Mouse (Mus musculus): ENCODE results near the gene Gm28048. TPM values are rescaled to one million over a fixed set of nuclear protein-coding genes. Genes with fewer than 3 reads are reported as not detected.

The Gm28048 gene
- polyA plus RNA-seq, 1 experiment: 0.05 TPM

- H3K27ac ChIP-seq (ENCODE audit: insufficient read depth, low read length): no peak overlapping the region
- H3K4me3 ChIP-seq (ENCODE audit: extremely low read depth, insufficient read depth, insufficient read length): no peak overlapping the region
- DNase-seq (ENCODE audit: low read depth in 1 of 2, low spot score in 2 of 2): no peak
- H3K36me3 ChIP-seq (ENCODE audit: control insufficient read depth, insufficient read depth, low read length): no peaks in the 10 kb centered on the region
- H3K4me1 ChIP-seq (ENCODE audit: control insufficient read depth, insufficient read depth, insufficient read length): no peaks in the 10 kb centered on the region
- TF ChIP-seq CTCF (IDR thresholded peaks at IDR 0.05; ENCODE audit: extremely low read depth, insufficient read depth, insufficient read length, insufficient replicate concordance) (no peak), POLR2A (IDR thresholded peaks at IDR 0.05; ENCODE audit: low read depth, low read length) (no peak)
- H3K27me3 ChIP-seq (ENCODE audit: control insufficient read depth, insufficient read depth, low read length): no peaks in the 10 kb centered on the region
Measured at GRCm38 (mm10) chr11:22906453-22906865, 75.4 kb downstream of the Gm28048 start.

- no peak for TF ChIP-seq CTCF (IDR thresholded peaks at IDR 0.05; ENCODE audit: extremely low read depth, insufficient read depth, insufficient read length, insufficient replicate concordance)
- no peak for TF ChIP-seq POLR2A (IDR thresholded peaks at IDR 0.05; ENCODE audit: low read depth, low read length)
- no peak overlapping the region for H3K27ac ChIP-seq (ENCODE audit: insufficient read depth, low read length)
- DNase-seq (ENCODE audit: low read depth in 1 of 2, low spot score in 2 of 2): no peak
- H3K4me3 ChIP-seq (ENCODE audit: extremely low read depth, insufficient read depth, insufficient read length): no peak overlapping the region
- no peaks in the 10 kb centered on the region for H3K4me1 ChIP-seq (ENCODE audit: control insufficient read depth, insufficient read depth, insufficient read length)
- WGBS: 78% methylated on average over 2 of the region's 2 CpGs
- H3K36me3 ChIP-seq (ENCODE audit: control insufficient read depth, insufficient read depth, low read length): 0 out of 2 replicates have a peak, but pooled peaks cover 2% of the 10 kb centered on the region
- no peaks in the 10 kb centered on the region for H3K27me3 ChIP-seq (ENCODE audit: control insufficient read depth, insufficient read depth, low read length)
Measured at GRCm38 (mm10) chr11:22902923-22903322, 79.0 kb downstream of the Gm28048 start.

GRCm38 (mm10) chr11:22900041-22900440 lies 81.8 kb downstream of the Gm28048 start:
- 76% methylated on average over 3 of the region's 3 CpGs for WGBS
- Histone ChIP-seq H3K4me1 (ENCODE audit: control insufficient read depth, insufficient read depth, insufficient read length) (no peaks in the 10 kb centered on the region), H3K27ac (ENCODE audit: insufficient read depth, low read length) (no peak overlapping the region), H3K36me3 (ENCODE audit: control insufficient read depth, insufficient read depth, low read length) (0 out of 2 replicates have a peak, but pooled peaks cover 2% of the 10 kb centered on the region), H3K27me3 (ENCODE audit: control insufficient read depth, insufficient read depth, low read length) (no peaks in the 10 kb centered on the region), H3K4me3 (ENCODE audit: extremely low read depth, insufficient read depth, insufficient read length) (no peak overlapping the region)
- TF ChIP-seq CTCF (IDR thresholded peaks at IDR 0.05; ENCODE audit: extremely low read depth, insufficient read depth, insufficient read length, insufficient replicate concordance): no peak
- TF ChIP-seq POLR2A (IDR thresholded peaks at IDR 0.05; ENCODE audit: low read depth, low read length): no peak
- DNase-seq (ENCODE audit: low read depth in 1 of 2, low spot score in 2 of 2): no peak

DNA sequence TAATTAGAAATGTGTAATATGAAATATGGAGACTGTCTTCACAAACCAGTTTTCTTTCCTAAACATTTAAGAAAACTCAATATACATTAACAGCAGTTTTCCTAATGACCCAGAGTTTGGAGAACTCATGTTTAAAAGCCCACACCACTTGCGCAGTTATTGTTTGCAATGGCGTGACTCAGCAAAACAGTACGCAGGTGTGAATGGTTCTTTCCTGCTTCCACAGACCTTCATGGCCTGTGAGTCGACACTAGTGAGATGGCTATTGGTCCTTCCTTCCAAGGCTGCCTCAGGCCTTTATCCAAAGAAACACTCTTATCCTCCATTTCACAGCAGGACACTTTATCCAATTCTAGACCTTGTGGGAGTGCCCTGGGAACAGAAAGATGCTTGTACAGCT lies 84.2 kb downstream of the Gm28048 start:
- no peak overlapping the region for H3K27ac ChIP-seq (ENCODE audit: insufficient read depth, low read length)
- 0 out of 2 replicates have a peak, but pooled peaks cover 2% of the 10 kb centered on the region for H3K36me3 ChIP-seq (ENCODE audit: control insufficient read depth, insufficient read depth, low read length)
- H3K4me3 ChIP-seq (ENCODE audit: extremely low read depth, insufficient read depth, insufficient read length): no peak overlapping the region
- no peaks in the 10 kb centered on the region for H3K27me3 ChIP-seq (ENCODE audit: control insufficient read depth, insufficient read depth, low read length)
- TF ChIP-seq POLR2A (IDR thresholded peaks at IDR 0.05; ENCODE audit: low read depth, low read length): no peak
- TF ChIP-seq CTCF (IDR thresholded peaks at IDR 0.05; ENCODE audit: extremely low read depth, insufficient read depth, insufficient read length, insufficient replicate concordance): no peak
- WGBS: 77% methylated on average over 4 of the region's 4 CpGs
- H3K4me1 ChIP-seq (ENCODE audit: control insufficient read depth, insufficient read depth, insufficient read length): no peaks in the 10 kb centered on the region
- DNase-seq (ENCODE audit: low read depth in 1 of 2, low spot score in 2 of 2): no peak

GRCm38 (mm10) chr11:22897127-22897526 lies 84.8 kb downstream of the Gm28048 start:
- no peaks in the 10 kb centered on the region for H3K27me3 ChIP-seq (ENCODE audit: control insufficient read depth, insufficient read depth, low read length)
- H3K4me1 ChIP-seq (ENCODE audit: control insufficient read depth, insufficient read depth, insufficient read length): no peaks in the 10 kb centered on the region
- TF ChIP-seq POLR2A (IDR thresholded peaks at IDR 0.05; ENCODE audit: low read depth, low read length) (no peak), CTCF (IDR thresholded peaks at IDR 0.05; ENCODE audit: extremely low read depth, insufficient read depth, insufficient read length, insufficient replicate concordance) (no peak)
- no peak overlapping the region for H3K4me3 ChIP-seq (ENCODE audit: extremely low read depth, insufficient read depth, insufficient read length)
- 81% methylated on average over 4 of the region's 4 CpGs for WGBS
- DNase-seq (ENCODE audit: low read depth in 1 of 2, low spot score in 2 of 2): no peak
- no peak overlapping the region for H3K27ac ChIP-seq (ENCODE audit: insufficient read depth, low read length)
- H3K36me3 ChIP-seq (ENCODE audit: control insufficient read depth, insufficient read depth, low read length): 0 out of 2 replicates have a peak, but pooled peaks cover 2% of the 10 kb centered on the region

DNA sequence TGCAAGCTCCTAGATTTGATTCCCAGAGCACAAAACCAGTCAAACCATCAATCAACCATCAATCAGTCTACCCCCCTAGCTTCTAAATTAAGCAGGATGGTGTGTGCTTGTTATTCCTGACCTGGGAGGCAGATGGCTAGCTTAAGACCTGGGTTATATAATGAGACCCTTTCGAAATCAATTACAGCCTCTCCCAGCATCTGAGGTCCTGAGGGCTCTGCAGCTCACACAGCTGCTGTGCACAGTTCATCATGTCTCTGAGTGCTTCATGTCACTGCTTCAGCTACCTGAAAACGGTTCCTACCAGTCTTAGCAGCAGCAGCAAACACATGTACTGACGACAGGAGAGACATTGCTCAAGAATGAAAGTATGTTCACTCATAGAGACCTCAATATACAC lies 88.8 kb downstream of the Gm28048 start:
- H3K4me1 ChIP-seq (ENCODE audit: control insufficient read depth, insufficient read depth, insufficient read length): peaks cover 5% of the 10 kb centered on the region; the same call in 1 of the 2 replicates
- 69% methylated on average over 3 of the region's 3 CpGs for WGBS
- H3K27me3 ChIP-seq (ENCODE audit: control insufficient read depth, insufficient read depth, low read length): no peaks in the 10 kb centered on the region
- no peak for DNase-seq (ENCODE audit: low read depth in 1 of 2, low spot score in 2 of 2)
- no peaks in the 10 kb centered on the region for H3K36me3 ChIP-seq (ENCODE audit: control insufficient read depth, insufficient read depth, low read length)
- TF ChIP-seq CTCF (IDR thresholded peaks at IDR 0.05; ENCODE audit: extremely low read depth, insufficient read depth, insufficient read length, insufficient replicate concordance) (no peak), POLR2A (IDR thresholded peaks at IDR 0.05; ENCODE audit: low read depth, low read length) (no peak)
- no peak overlapping the region for H3K27ac ChIP-seq (ENCODE audit: insufficient read depth, low read length)
- no peak overlapping the region for H3K4me3 ChIP-seq (ENCODE audit: extremely low read depth, insufficient read depth, insufficient read length)

GRCm38 (mm10) chr11:22892466-22892865 lies 89.4 kb downstream of the Gm28048 start:
- 58% methylated on average over 6 of the region's 6 CpGs for WGBS
- TF ChIP-seq CTCF (IDR thresholded peaks at IDR 0.05; ENCODE audit: extremely low read depth, insufficient read depth, insufficient read length, insufficient replicate concordance): no peak
- TF ChIP-seq POLR2A (IDR thresholded peaks at IDR 0.05; ENCODE audit: low read depth, low read length): no peak
- DNase-seq (ENCODE audit: low read depth in 1 of 2, low spot score in 2 of 2): no peak
- no peak overlapping the region for H3K4me3 ChIP-seq (ENCODE audit: extremely low read depth, insufficient read depth, insufficient read length)
- H3K36me3 ChIP-seq (ENCODE audit: control insufficient read depth, insufficient read depth, low read length): no peaks in the 10 kb centered on the region
- no peak overlapping the region for H3K27ac ChIP-seq (ENCODE audit: insufficient read depth, low read length)
- H3K4me1 ChIP-seq (ENCODE audit: control insufficient read depth, insufficient read depth, insufficient read length): peaks cover 5% of the 10 kb centered on the region; the same call in 1 of the 2 replicates
- H3K27me3 ChIP-seq (ENCODE audit: control insufficient read depth, insufficient read depth, low read length): no peaks in the 10 kb centered on the region
